In the genomic region with DNA sequence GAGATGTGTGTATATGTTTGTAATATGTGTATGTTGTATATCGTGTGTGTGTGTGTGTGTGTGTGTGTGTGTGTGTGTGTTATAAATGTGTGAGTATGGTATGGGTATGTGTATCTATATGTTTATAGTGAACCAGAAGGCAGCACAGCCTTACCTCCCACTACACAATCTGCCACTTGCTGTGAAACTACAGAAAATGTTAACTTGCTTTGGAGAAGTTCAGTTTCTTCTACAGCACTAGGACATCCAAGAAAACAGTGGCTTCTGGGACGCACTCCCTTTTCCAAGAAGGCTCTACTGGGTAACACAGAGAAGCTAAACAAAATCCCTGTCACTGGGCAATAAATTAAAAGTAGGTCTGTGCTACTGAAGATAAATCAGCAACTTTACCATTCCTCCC, we compare ENCODE assay signal across 22 mouse cellular contexts.
DNase-seq lines count a peak whose midpoint lies in the region; ATAC-seq lines count a peak whose summit lies in the region.
"Had no signal": no experiment of that assay in that cellular context is flagged by ENCODE, and none has a peak within 500 bp of the region (broad histone marks: within the 10 kb centered on the region; RNA-seq: fewer than 3 reads in every experiment).

No protein-coding gene starts in this region.

- intact Hi-C loops in left cerebral cortex, postnatal 14 days (cut with DNase I) = no loop called here

- peak; percentile 50; the same call in 1 of the 2 replicates for ATAC-seq in frontal cortex, adult (ENCODE audit: low TSS enrichment)
- ATAC-seq: activated CD4-positive, CD25-positive, alpha-beta regulatory T cell, adult 4 months; CD4-positive, CD25-positive, alpha-beta regulatory T cell, adult 4 months; forebrain, embryonic 13.5 days; forebrain, embryonic 15.5 days; forebrain, postnatal 0 days; Patski had no signal

- no peak for DNase-seq in frontal cortex, postnatal 10 days (ENCODE audit: low spot score in 2 of 2)
- DNase-seq in left cerebral cortex, postnatal 14 days (ENCODE audit: low spot score in 2 of 2) = peak; percentile 23 to 44
- DNase-seq in left cerebral cortex, adult 11 months (ENCODE audit: low spot score) = no peak
- peak; percentile 50 for DNase-seq in brain, adult 2 months (ENCODE audit: low read depth, low spot score)
- DNase-seq: adrenal gland, adult 8-10 months; adrenal gland, postnatal 14 days; adrenal gland, postnatal 36 days; B cell, adult 2 months; cerebellum, adult 11 months; cerebellum, adult 18-20 months; cerebellum, adult 8-10 months; cerebellum, adult 9-11 months; cerebellum, postnatal 14 days; cerebellum, postnatal 36 days; embryo, embryonic 11 days; forebrain, postnatal 0 days had no signal

Comparison
In these comparisons a context has a peak if more than half of its experiments do, and no peak if none do; other contexts are left out.
1. DNase-seq: peak in left cerebral cortex, postnatal 14 days (2 of 2) and brain, adult 2 months (single experiment); none in frontal cortex, postnatal 10 days (0 of 2) and left cerebral cortex, adult 11 months (single experiment).